Mouse (Mus musculus) bone marrow macrophage, adult 2 months (primary cell): ENCODE data around the gene Clk2.

ENCODE experiments used
- CTCF ChIP-seq: IDR thresholded peaks from 2 replicates; pipeline ENCODE4 v1.5.1; 2012; ENCODE audit warnings: low read depth, mild to moderate bottlenecking, low read length, moderate library complexity
- POLR2A ChIP-seq: IDR thresholded peaks from 2 replicates; pipeline ENCODE4 v1.6.1; 2012; ENCODE audit warnings: mild to moderate bottlenecking, low read depth, low read length, borderline replicate concordance

- TF ChIP-seq CTCF, result no peak
- no peak for TF ChIP-seq POLR2A
Measured at GRCm38 (mm10) chr3:89202253-89203141, 37.9 kb downstream of the Clk2 start, which contains the start of gene Gba.
